Mouse (Mus musculus) heart, postnatal 0 days (tissue): ENCODE measurements at regions not wholly inside any gene's neighbourhood (a gene's known extent, or its start where the extent isn't known, plus 50 kb on each side); places are given as distances from the start of the nearest gene placed in this dataset.

Source experiments
- CTCF ChIP-seq: IDR thresholded peaks from 2 replicates; pipeline ENCODE4 v1.5.1; 2016; ENCODE audit warnings: antibody characterized with exemption, control low read depth, low read depth
- EP300 ChIP-seq: IDR thresholded peaks from 2 replicates; pipeline ENCODE4 v1.6.1; 2016; ENCODE audit warnings: antibody characterized with exemption, low read depth

DNA sequence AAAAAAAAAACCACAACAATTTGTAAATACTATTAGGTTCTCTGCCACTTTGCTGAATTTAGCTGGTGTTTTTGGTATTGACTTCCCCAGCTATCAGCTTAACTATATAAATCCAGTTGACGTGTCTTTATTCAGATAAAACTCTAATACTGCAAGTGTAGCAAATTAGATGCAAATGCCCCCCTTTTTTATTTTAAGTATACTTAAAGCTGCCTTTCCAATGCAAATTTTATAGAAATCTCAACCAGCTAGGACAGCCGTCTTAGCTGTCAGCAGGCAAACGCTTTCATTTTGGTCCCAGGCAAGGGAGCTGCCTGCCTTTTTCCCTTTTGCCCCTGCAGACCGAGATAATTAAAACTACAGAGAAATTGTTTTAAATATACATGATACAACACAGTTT, 61.6 kb upstream of the Irx3 start:
- TF ChIP-seq CTCF, result no peak
- TF ChIP-seq EP300, result no peak
